Mouse (Mus musculus) stomach, adult 2 months (tissue): Measurements from ENCODE around the gene Prkcz. TPM values are rescaled to one million over a fixed set of nuclear protein-coding genes. Genes with fewer than 3 reads are reported as not detected.

Experiments
- polyA plus RNA-seq: library from polyadenylated mRNA; depleted of rRNA; stranded (reverse); fragments of >200 nt; gene quantifications from 2 replicates; pipeline ENCODE4 v1.2.3, GENCODE M21; 2012; rRNA removed

Gene Prkcz
- polyA plus RNA-seq = 11.9 and 16.3 TPM in 2 replicates

GRCm38 (mm10) chr4:155361303-155361791 is at the start of gene Prkcz:
TSS of gene Prkcz (minus strand) at chr4:155361361.

DNA sequence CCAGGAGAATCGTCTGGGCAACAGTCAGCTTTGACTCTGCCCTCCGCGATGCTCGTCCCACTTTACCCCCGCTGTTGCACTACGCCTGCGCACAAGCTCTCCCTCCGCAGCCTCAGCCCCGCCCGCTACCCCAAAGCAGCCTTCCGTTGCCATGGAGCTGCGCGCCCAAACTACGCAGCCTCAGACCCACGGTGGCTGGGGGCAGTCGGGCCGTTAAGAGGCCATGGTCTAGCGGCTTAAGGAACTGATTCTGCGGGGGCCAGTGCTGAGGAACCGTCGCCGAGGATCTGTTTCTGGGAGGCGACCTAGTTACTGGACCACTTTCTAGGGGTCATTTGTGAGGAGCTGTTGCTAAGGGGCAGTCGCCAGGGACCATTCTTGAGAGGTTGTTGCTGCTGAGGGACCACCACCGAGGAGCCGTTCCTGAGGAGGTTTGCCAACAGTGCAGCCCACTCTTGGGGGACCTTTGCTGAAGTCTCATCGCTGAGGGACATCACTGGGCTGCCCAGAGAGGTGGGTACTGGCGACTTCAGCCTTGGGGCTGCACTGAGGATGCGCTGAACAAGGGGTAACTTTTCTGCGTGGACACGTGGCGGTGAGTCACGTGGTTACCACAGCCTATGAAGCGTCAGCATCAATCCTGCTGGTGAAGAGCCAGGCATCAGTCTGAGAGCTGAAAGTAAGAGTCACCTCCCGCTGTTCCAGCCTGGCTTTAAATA is 48.1 kb upstream of the Prkcz start, which contains the start of gene Cfap74:
Cfap74 (plus strand) TSS at position 133 of the 719 bp plus-strand sequence.

GRCm38 (mm10) chr4:155397511-155398221 is 36.5 kb upstream of the Prkcz start, which contains the start of gene Gabrd:
TSS of gene Gabrd (minus strand) at chr4:155398112.

GRCm38 (mm10) chr4:155249648-155250351 is 111.4 kb downstream of the Prkcz start, which contains the start of gene Faap20:
TSS of gene Faap20 (plus strand) at chr4:155249802.

DNA sequence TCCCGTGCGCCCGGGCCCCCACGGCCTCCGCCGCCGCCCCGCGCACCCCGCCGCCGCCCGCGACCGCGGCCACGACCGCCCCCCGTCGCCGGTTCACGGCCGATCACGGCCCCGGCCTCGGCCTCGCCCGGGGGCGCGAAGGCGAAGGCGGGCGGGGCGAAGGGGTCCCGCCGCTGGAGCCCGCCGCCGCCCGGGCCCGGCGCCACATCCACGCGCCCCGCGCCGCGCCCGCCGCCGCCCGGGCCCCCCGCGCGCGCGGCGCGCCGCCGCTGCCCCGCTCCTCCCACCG is 138.7 kb downstream of the Prkcz start, which contains the start of gene Ski:
Ski (minus strand) TSS at position 41 of the 289 bp plus-strand sequence.

Other genes starting within 250 kb of the Prkcz start
- 24.6 and 25.9 TPM in 2 replicates for gene Ski, start 138.8 kb downstream of the Prkcz start, polyA plus RNA-seq
- 41.3 and 48.6 TPM in 2 replicates for gene Faap20, start 111.6 kb downstream of the Prkcz start, polyA plus RNA-seq
- gene Gabrd, start 36.8 kb upstream of the Prkcz start, polyA plus RNA-seq = 0.05 and 0.13 TPM in 2 replicates
- 0.13 and 0.15 TPM in 2 replicates for gene Cfap74, start 47.8 kb upstream of the Prkcz start, polyA plus RNA-seq
- 3.5 and 4.1 TPM in 2 replicates for gene Tmem52, start 107.8 kb upstream of the Prkcz start, polyA plus RNA-seq
- 252 and 264 TPM in 2 replicates for gene Gnb1, start 130.0 kb upstream of the Prkcz start, polyA plus RNA-seq
- 85.3 and 86.3 TPM in 2 replicates for gene Nadk, start 201.0 kb upstream of the Prkcz start, polyA plus RNA-seq
- gene Slc35e2, start 240.1 kb upstream of the Prkcz start, polyA plus RNA-seq = 1.7 and 3.1 TPM in 2 replicates